Mouse (Mus musculus): Measurements from ENCODE around the gene Dusp15. TPM values are rescaled to one million over a fixed set of nuclear protein-coding genes. Genes with fewer than 3 reads are reported as not detected.

Gene Dusp15
- polyA plus RNA-seq, 1 experiment from 2014 or later = 0.14 TPM

DNA sequence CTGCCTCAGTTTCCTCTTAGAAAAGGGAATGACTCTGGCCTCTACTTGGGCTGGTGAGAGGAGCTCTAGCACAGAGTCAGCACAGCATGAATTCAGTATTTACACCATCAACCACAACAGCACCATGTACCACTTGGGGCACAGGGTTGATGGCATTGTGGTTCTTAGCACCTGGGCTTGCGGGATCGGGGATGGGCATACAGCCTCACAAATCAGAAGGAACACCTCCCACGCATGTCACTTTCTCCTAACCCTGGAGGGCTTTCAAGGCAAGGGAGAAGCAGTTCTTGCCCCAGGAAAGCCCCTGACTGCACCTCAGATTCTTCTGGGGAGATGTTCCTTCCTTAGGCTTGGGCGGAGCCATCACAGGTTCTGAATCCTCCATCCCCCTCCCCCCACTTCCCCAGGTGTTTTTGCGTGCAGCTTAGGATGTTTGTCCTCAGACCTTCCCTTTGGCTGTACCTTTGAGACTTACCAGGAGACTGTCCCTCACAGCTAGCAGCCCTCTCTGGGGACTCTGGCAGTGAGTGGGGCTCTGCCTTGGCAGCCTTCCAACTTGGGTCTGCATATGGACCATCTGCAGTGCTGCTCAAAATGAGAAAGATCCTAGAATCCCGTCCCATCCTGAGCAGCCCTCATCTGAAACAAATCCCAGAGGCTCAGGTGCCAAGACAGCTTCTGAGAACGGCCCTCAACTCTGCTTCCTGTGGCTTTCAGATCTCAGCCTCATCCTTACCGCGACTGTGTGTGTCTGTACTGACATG lies 45.0 kb downstream of the Dusp15 start:
- H3K4me2 ChIP-seq = no peak overlapping the region
- H3K9me3 ChIP-seq (ENCODE audit: low read depth, low read length) = no peaks in the 10 kb centered on the region
- ATAC-seq (ENCODE audit: insufficient read depth) (no peak), DNase-seq (peak; percentile 57)
- WGBS = 46% methylated on average over 9 of the region's 9 CpGs
- no peaks in the 10 kb centered on the region for H3K36me3 ChIP-seq (ENCODE audit: insufficient read depth)
- H3K27ac ChIP-seq (ENCODE audit: low read depth) = no peak overlapping the region
- H3K4me3 ChIP-seq (ENCODE audit: low read depth, low read length) = no peak overlapping the region
- 0 out of 2 replicates have a peak, but pooled peaks cover 6% of the 10 kb centered on the region for H3K4me1 ChIP-seq (ENCODE audit: insufficient read depth)
- peaks cover 15% of the 10 kb centered on the region; the same call in 1 of the 2 replicates for H3K27me3 ChIP-seq (ENCODE audit: insufficient read depth, low read length)
- H3K9ac ChIP-seq = no peak overlapping the region
- TF ChIP-seq CTCF (IDR thresholded peaks at IDR 0.05; ENCODE audit: low read depth) = no peak

GRCm38 (mm10) chr2:152905036-152905829 lies 46.3 kb downstream of the Dusp15 start:
- H3K4me2 ChIP-seq = no peak overlapping the region
- H3K4me1 ChIP-seq (ENCODE audit: insufficient read depth) = 0 out of 2 replicates have a peak, but pooled peaks cover 6% of the 10 kb centered on the region
- no peak for TF ChIP-seq CTCF (IDR thresholded peaks at IDR 0.05; ENCODE audit: low read depth)
- peak; percentile 60 for DNase-seq
- WGBS = 41% methylated on average over 11 of the region's 11 CpGs
- peaks cover 4% of the 10 kb centered on the region; the same call in 1 of the 2 replicates for H3K27me3 ChIP-seq (ENCODE audit: insufficient read depth, low read length)
- no peaks in the 10 kb centered on the region for H3K36me3 ChIP-seq (ENCODE audit: insufficient read depth)
- H3K9ac ChIP-seq = no peak overlapping the region
- no peak overlapping the region for H3K4me3 ChIP-seq (ENCODE audit: low read depth, low read length)
- H3K27ac ChIP-seq (ENCODE audit: low read depth) = no peak overlapping the region
- no peaks in the 10 kb centered on the region for H3K9me3 ChIP-seq (ENCODE audit: low read depth, low read length)
- peak; percentile 57 for ATAC-seq (ENCODE audit: insufficient read depth)

DNA sequence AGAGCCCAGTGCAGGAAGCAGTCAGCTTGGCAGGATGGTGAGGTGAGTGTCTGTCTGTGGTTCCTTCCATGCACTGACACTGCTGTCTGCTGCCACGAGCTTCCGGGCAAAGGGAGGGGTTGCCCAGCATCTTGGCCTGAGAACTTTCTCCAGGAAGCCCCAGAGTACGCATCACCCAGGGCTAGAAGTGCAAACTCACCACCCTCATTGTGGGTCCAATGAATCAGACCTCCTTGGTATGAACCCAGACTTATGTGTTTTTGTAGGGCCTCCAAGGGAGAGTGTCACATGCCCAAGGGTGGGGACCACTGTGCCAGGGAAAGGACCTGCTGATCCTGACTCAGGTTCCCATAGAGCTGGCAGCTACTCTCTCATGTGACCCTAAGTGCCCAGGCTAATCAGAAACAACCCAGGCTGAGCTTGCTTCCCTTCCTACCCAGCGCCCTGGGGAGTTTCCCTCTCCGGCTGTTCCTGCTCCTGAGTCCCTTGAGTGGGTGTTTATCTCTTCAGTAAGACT lies 47.3 kb downstream of the Dusp15 start:
- no peaks in the 10 kb centered on the region for H3K36me3 ChIP-seq (ENCODE audit: insufficient read depth)
- H3K9me3 ChIP-seq (ENCODE audit: low read depth, low read length) = no peaks in the 10 kb centered on the region
- no peak overlapping the region for H3K4me2 ChIP-seq
- ATAC-seq (ENCODE audit: insufficient read depth) (no peak), DNase-seq (no peak)
- 0 out of 2 replicates have a peak, but pooled peaks cover 6% of the 10 kb centered on the region for H3K4me1 ChIP-seq (ENCODE audit: insufficient read depth)
- TF ChIP-seq CTCF (IDR thresholded peaks at IDR 0.05; ENCODE audit: low read depth) = no peak
- H3K27me3 ChIP-seq (ENCODE audit: insufficient read depth, low read length) = no peaks in the 10 kb centered on the region
- no peak overlapping the region for H3K4me3 ChIP-seq (ENCODE audit: low read depth, low read length)
- 50% methylated on average over 5 of the region's 5 CpGs for WGBS
- no peak overlapping the region for H3K9ac ChIP-seq
- H3K27ac ChIP-seq (ENCODE audit: low read depth) = no peak overlapping the region

- H3K9me3 ChIP-seq (ENCODE audit: low read depth, low read length) = no peaks in the 10 kb centered on the region
- no peak for ATAC-seq (ENCODE audit: insufficient read depth)
- H3K27ac ChIP-seq (ENCODE audit: low read depth) = no peak overlapping the region
- TF ChIP-seq CTCF (IDR thresholded peaks at IDR 0.05; ENCODE audit: low read depth) = no peak
- no peak for DNase-seq
- no peak overlapping the region for H3K4me3 ChIP-seq (ENCODE audit: low read depth, low read length)
- H3K4me1 ChIP-seq (ENCODE audit: insufficient read depth) = 0 out of 2 replicates have a peak, but pooled peaks cover 6% of the 10 kb centered on the region
- no peak overlapping the region for H3K9ac ChIP-seq
- 65% methylated on average over 4 of the region's 4 CpGs for WGBS
- H3K27me3 ChIP-seq (ENCODE audit: insufficient read depth, low read length) = no peaks in the 10 kb centered on the region
- no peak overlapping the region for H3K4me2 ChIP-seq
- H3K36me3 ChIP-seq (ENCODE audit: insufficient read depth) = no peaks in the 10 kb centered on the region
Observed at GRCm38 (mm10) chr2:152903586-152903985, 47.9 kb downstream of the Dusp15 start.

DNA sequence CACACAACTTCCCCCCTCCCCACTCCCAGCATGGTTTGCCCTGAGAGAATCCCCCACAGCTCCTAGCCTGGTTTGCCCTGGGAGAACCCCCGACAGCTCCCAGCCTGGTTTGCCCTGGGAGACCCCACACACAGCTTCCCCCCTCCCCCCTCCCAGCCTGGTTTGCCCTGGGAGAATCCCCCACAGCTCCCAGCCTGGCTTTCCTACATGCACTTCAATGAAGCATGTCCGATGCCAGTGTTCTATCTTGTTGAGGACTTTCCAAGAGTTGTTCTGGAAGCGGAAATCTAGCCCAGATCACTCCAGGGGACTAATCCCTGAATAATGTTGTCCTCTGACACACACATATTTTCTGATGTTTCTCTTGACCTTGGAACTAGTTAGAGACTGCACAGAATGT lies 48.8 kb downstream of the Dusp15 start:
- WGBS = 36% methylated on average over 3 of the region's 3 CpGs
- Histone ChIP-seq H3K4me2 (no peak overlapping the region), H3K36me3 (ENCODE audit: insufficient read depth) (no peaks in the 10 kb centered on the region), H3K9me3 (ENCODE audit: low read depth, low read length) (no peaks in the 10 kb centered on the region), H3K27me3 (ENCODE audit: insufficient read depth, low read length) (no peaks in the 10 kb centered on the region), H3K9ac (no peak overlapping the region), H3K27ac (ENCODE audit: low read depth) (no peak overlapping the region), H3K4me3 (ENCODE audit: low read depth, low read length) (no peak overlapping the region), H3K4me1 (ENCODE audit: insufficient read depth) (0 out of 2 replicates have a peak, but pooled peaks cover 6% of the 10 kb centered on the region)
- ATAC-seq (ENCODE audit: insufficient read depth) (no peak), DNase-seq (no peak)
- TF ChIP-seq CTCF (IDR thresholded peaks at IDR 0.05; ENCODE audit: low read depth) = no peak

DNA sequence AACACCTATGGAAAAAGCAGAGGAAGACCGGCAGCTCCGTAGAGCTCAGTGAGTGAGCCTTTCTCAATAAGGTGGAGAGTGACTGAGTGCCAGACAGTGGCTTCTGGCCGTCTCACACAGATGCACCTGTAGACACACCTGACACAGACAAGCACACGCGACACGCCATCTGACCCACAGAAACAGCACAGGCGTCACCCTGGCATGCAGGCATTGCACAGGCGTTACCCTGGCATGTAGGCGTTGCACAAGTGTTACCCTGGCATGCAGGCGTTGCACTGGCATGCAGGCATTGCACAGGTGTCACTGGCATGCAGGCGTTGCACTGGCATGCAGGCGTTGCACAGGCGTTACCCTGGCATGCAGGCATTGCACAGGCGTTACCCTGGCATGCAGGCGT lies 50.2 kb downstream of the Dusp15 start:
- ATAC-seq (ENCODE audit: insufficient read depth) (no peak), DNase-seq (no peak)
- 86% methylated on average over 15 of the region's 15 CpGs for WGBS
- H3K4me1 ChIP-seq (ENCODE audit: insufficient read depth) = 0 out of 2 replicates have a peak, but pooled peaks cover 4% of the 10 kb centered on the region
- no peak overlapping the region for H3K4me3 ChIP-seq (ENCODE audit: low read depth, low read length)
- H3K27me3 ChIP-seq (ENCODE audit: insufficient read depth, low read length) = no peaks in the 10 kb centered on the region
- no peak overlapping the region for H3K27ac ChIP-seq (ENCODE audit: low read depth)
- no peak overlapping the region for H3K4me2 ChIP-seq
- H3K9me3 ChIP-seq (ENCODE audit: low read depth, low read length) = no peaks in the 10 kb centered on the region
- TF ChIP-seq CTCF (IDR thresholded peaks at IDR 0.05; ENCODE audit: low read depth) = no peak
- no peaks in the 10 kb centered on the region for H3K36me3 ChIP-seq (ENCODE audit: insufficient read depth)
- no peak overlapping the region for H3K9ac ChIP-seq

DNA sequence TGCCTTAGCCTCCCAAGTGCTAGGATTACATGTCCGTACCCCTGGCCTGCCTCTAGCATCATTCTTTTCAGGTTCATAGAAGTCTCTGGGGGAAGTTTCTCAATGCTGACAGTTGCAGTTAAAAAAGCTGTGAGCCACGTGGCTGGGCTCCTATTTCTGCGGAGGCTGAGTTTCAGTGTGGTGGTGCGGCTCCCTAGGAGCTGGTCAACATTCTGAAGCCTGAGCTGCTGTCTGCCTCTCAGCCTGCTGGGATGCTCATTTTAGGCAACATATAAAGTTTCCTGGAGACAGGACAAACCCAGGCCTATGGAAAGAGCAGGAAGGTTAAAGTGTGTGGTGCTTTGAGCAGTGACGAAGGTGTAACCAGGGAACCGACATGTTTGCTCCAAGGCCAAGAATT lies 52.5 kb downstream of the Dusp15 start:
- no peak overlapping the region for H3K27ac ChIP-seq (ENCODE audit: low read depth)
- TF ChIP-seq CTCF (IDR thresholded peaks at IDR 0.05; ENCODE audit: low read depth) = no peak

More for the DNA sequence above, 52.5 kb downstream of the Dusp15 start:
- Histone ChIP-seq H3K9me3 (ENCODE audit: low read depth, low read length) (no peaks in the 10 kb centered on the region), H3K27me3 (ENCODE audit: insufficient read depth, low read length) (no peaks in the 10 kb centered on the region), H3K4me3 (ENCODE audit: low read depth, low read length) (no peak overlapping the region), H3K4me2 (no peak overlapping the region), H3K9ac (no peak overlapping the region), H3K36me3 (ENCODE audit: insufficient read depth) (peaks cover 22% of the 10 kb centered on the region), H3K4me1 (ENCODE audit: insufficient read depth) (no peaks in the 10 kb centered on the region)
- ATAC-seq (ENCODE audit: insufficient read depth) (no peak), DNase-seq (no peak)
- WGBS = 63% methylated on average over 6 of the region's 6 CpGs

Data from lung, embryonic 14.5 days (tissue).